Mouse (Mus musculus): ENCODE measurements around the gene Dok3.

- TF ChIP-seq CTCF (IDR thresholded peaks at IDR 0.05; ENCODE audit: extremely low read depth, insufficient read length, insufficient replicate concordance, low read depth, low read length) (no peak), POLR2A (IDR thresholded peaks at IDR 0.05; ENCODE audit: low read depth, low read length) (no peak; the same call in 1 of the 2 replicates)
Measured at GRCm38 (mm10) chr13:55570286-55570973, 41.3 kb upstream of the Dok3 start.
